15 mouse cellular contexts compared by ENCODE assay signal in the genomic region with DNA sequence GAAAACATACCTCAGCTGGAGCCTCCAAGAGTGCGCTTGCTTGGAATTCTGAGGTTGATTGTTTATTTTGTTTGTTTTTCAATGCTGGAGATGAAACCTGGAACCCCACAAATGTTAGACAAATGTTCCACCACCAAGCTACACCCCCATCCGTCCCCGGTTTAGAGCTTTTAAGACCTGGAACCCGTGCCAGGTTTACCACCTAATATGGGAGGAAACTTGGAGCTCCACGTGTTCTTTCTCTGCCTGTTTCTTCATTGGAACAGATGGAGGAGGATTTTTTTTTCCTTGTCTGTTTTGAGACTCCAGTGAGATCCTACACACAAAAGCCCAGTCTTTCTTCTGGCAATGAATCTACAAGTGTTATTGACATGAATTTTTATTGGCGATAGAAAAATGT. TPM values are rescaled to one million over a fixed set of nuclear protein-coding genes. Genes with fewer than 3 reads are reported as not detected.
"Had no signal": no experiment of that assay in that cellular context is flagged by ENCODE, and none has a peak within 500 bp of the region (broad histone marks: within the 10 kb centered on the region; RNA-seq: fewer than 3 reads in every experiment).

No protein-coding gene starts in this region.

- DNase-seq: kidney, adult 11 months; kidney, postnatal 25 days; liver; liver, embryonic 13.5 days; liver, postnatal 0 days; lung, postnatal 14 days; thymus, postnatal 36 days had no signal

- H3K27ac ChIP-seq: hindbrain, postnatal 0 days; liver, embryonic 13.5 days; lung, embryonic 15.5 days; macrophage; midbrain, embryonic 15.5 days; neural tube, embryonic 12.5 days; stomach, embryonic 15.5 days had no signal

- H3K4me3 ChIP-seq: liver, embryonic 13.5 days; lung, embryonic 15.5 days; megakaryocyte, embryonic 14.5 days; midbrain, embryonic 15.5 days; neural tube, embryonic 12.5 days; stomach, embryonic 15.5 days had no signal

RNA-seq across cellular contexts. Expression of gene 2010300C02Rik, which starts 30.2 kb away (rescaled TPM):
- total RNA-seq: monocyte, adult 5-6 weeks had no signal
